10 mouse cellular contexts compared by ENCODE assay signal in the genomic region with DNA sequence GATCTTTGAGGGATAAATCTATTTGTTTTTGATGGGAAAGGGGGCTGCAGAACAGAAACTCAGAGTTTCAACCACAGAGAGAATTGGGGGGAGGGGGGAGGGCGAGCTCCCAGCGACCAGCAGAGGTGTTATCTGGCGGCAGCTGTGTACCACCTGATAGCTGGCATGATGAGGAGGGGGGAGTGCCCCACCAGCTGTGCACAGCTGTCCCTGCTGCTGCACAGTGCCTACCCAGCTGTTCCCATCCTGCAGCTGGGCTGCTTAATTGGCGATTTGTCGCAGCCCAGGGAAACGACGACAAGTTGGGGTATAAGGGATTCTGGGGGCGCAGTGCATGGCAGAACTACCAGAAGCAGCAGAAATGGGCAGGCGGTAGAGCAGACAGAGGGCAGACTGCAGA. TPM values are rescaled to one million over a fixed set of nuclear protein-coding genes. Genes with fewer than 3 reads are reported as not detected.
DNase-seq lines count a peak whose midpoint lies in the region; ATAC-seq and TF ChIP-seq lines count a peak whose summit lies in the region.
"Had no signal": no experiment of that assay in that cellular context is flagged by ENCODE, and none has a peak within 500 bp of the region (broad histone marks: within the 10 kb centered on the region; RNA-seq: fewer than 3 reads in every experiment).

No protein-coding gene starts in this region.

- 0 out of 2 replicates have a peak overlapping the region, but pooled peaks have one; percentile 45 for H3K4me2 ChIP-seq in embryonic facial prominence, embryonic 14.5 days (ENCODE audit: low read depth, low read length)
- H3K4me2 ChIP-seq in limb, embryonic 12.5 days, result peak overlapping the region; percentile 54
- no peak overlapping the region for H3K4me2 ChIP-seq in neural tube, embryonic 14.5 days (ENCODE audit: low read depth, low read length)

- DNase-seq in left cerebral cortex, adult 2 months (ENCODE audit: extremely low spot score in 1 of 2, low spot score in 2 of 2), result no peak
- no peak for DNase-seq in left cerebral cortex, adult 9 months (ENCODE audit: low spot score in 2 of 2)
- DNase-seq in embryonic facial prominence, embryonic 14.5 days (ENCODE audit: low spot score), result no peak
- no peak for DNase-seq in urinary bladder, postnatal 36 days (ENCODE audit: low spot score in 2 of 2)
- DNase-seq in embryo, embryonic 10 days (ENCODE audit: low spot score), result no peak
- DNase-seq in left cerebral cortex, postnatal 14 days (ENCODE audit: low spot score in 2 of 2), result no peak
- DNase-seq: cerebellum, postnatal 14 days; right cerebral cortex, postnatal 14 days had no signal

- peak overlapping the region; percentile 88 for H3K27ac ChIP-seq in left cerebral cortex, adult 2 months
- H3K27ac ChIP-seq in embryonic facial prominence, embryonic 14.5 days (replicated peaks; ENCODE audit: low read depth, low read length), result peak overlapping the region; percentile 98
- H3K27ac ChIP-seq in limb, embryonic 12.5 days, result peak overlapping the region; percentile 99
- H3K27ac ChIP-seq in neural tube, embryonic 14.5 days (ENCODE audit: low read depth, low read length), result peak overlapping the region; percentile 81

- no peak for ATAC-seq in embryonic facial prominence, embryonic 14.5 days (ENCODE audit: low read depth)
- ATAC-seq in limb, embryonic 12.5 days (ENCODE audit: insufficient number of reproducible peaks, insufficient read depth, low FRiP score, low TSS enrichment, low read depth), result no peak
- 0 out of 2 replicates have a peak, but pooled peaks have one; percentile 31 for ATAC-seq in neural tube, embryonic 14.5 days (ENCODE audit: low read depth)

- intact Hi-C loops in left cerebral cortex, adult 2 months (cut with DNase I), result no loop called here
- intact Hi-C loops in left cerebral cortex, postnatal 14 days (cut with DNase I), result no loop called here

- peak overlapping the region; percentile 14; the same call in 1 of the 2 replicates for H3K9ac ChIP-seq in embryonic facial prominence, embryonic 14.5 days (ENCODE audit: low read depth, low read length)
- 0 out of 2 replicates have a peak overlapping the region, but pooled peaks have one; percentile 23 for H3K9ac ChIP-seq in limb, embryonic 12.5 days (replicated peaks)
- no peak overlapping the region for H3K9ac ChIP-seq in neural tube, embryonic 14.5 days (replicated peaks; ENCODE audit: low read depth, low read length)

- H3K4me1 ChIP-seq in embryonic facial prominence, embryonic 14.5 days (ENCODE audit: control insufficient read depth, insufficient read depth, low read length), result peaks cover 49% of the 10 kb centered on the region
- peaks cover 82% of the 10 kb centered on the region for H3K4me1 ChIP-seq in limb, embryonic 12.5 days (replicated peaks)
- H3K4me1 ChIP-seq in neural tube, embryonic 14.5 days (ENCODE audit: control insufficient read depth, insufficient read depth, low read length), result peaks cover 24% of the 10 kb centered on the region

- peaks cover 68% of the 10 kb centered on the region for H3K36me3 ChIP-seq in embryonic facial prominence, embryonic 14.5 days (ENCODE audit: control insufficient read depth, insufficient read depth, low read length)
- H3K36me3 ChIP-seq in limb, embryonic 12.5 days, result peaks cover 68% of the 10 kb centered on the region
- H3K36me3 ChIP-seq in neural tube, embryonic 14.5 days (ENCODE audit: control insufficient read depth, insufficient read depth, low read length), result no peaks in the 10 kb centered on the region

- no peaks in the 10 kb centered on the region for H3K27me3 ChIP-seq in embryonic facial prominence, embryonic 14.5 days (replicated peaks; ENCODE audit: control insufficient read depth, insufficient read depth, low read length)
- H3K27me3 ChIP-seq in limb, embryonic 12.5 days, result peaks cover 5% of the 10 kb centered on the region; the same call in 1 of the 2 replicates
- H3K27me3 ChIP-seq in neural tube, embryonic 14.5 days (ENCODE audit: control insufficient read depth, insufficient read depth, low read length), result no peaks in the 10 kb centered on the region; the same call in 1 of the 2 replicates

- no peak overlapping the region for H3K4me3 ChIP-seq in left cerebral cortex, adult 2 months
- no peak overlapping the region for H3K4me3 ChIP-seq in embryonic facial prominence, embryonic 14.5 days (ENCODE audit: low read depth, low read length)
- peak overlapping the region; percentile 19 for H3K4me3 ChIP-seq in limb, embryonic 12.5 days (replicated peaks)
- no peak overlapping the region for H3K4me3 ChIP-seq in neural tube, embryonic 14.5 days (ENCODE audit: low read depth, low read length)

- TF ChIP-seq CTCF in left cerebral cortex, adult 2 months (IDR thresholded peaks at IDR 0.05), result no peak

- WGBS in embryonic facial prominence, embryonic 14.5 days, result 41% methylated on average over 9 of the region's 9 CpGs
- WGBS in limb, embryonic 12.5 days, result 23% methylated on average over 9 of the region's 9 CpGs
- 36% methylated on average over 9 of the region's 9 CpGs for WGBS in neural tube, embryonic 14.5 days

- no peaks in the 10 kb centered on the region for H3K9me3 ChIP-seq in embryonic facial prominence, embryonic 14.5 days (ENCODE audit: control insufficient read depth, low read length)
- no peaks in the 10 kb centered on the region for H3K9me3 ChIP-seq in limb, embryonic 12.5 days
- no peaks in the 10 kb centered on the region for H3K9me3 ChIP-seq in neural tube, embryonic 14.5 days (ENCODE audit: control insufficient read depth, low read length)

RNA-seq across cellular contexts. Expression of a gene that starts 1.9 kb away (rescaled TPM):
- total RNA-seq in left cerebral cortex, adult 2 months (2021), result not detected
- polyA plus RNA-seq in embryonic facial prominence, embryonic 14.5 days (2014; fragmentation: Nextera tagmentation; extraction: Ambion mirVana), result 2.0 and 2.7 TPM in 2 replicates
- 9.7 and 11.8 TPM in 2 replicates for polyA plus RNA-seq in limb, embryonic 12.5 days (2016; fragmentation: Nextera tagmentation; extraction: Ambion mirVana)
- polyA plus RNA-seq in neural tube, embryonic 14.5 days (2014; fragmentation: Nextera tagmentation; extraction: Ambion mirVana), result 0.76 and 1.8 TPM in 2 replicates
- not detected for total RNA-seq in left cerebral cortex, postnatal 14 days (2021)

RNA-seq across cellular contexts. Expression of a gene that starts 23.4 kb away (rescaled TPM):
- 1 to 10 TPM; 1.6 to 2.6 TPM for total RNA-seq in left cerebral cortex, adult 2 months (2021)
- 5.8 and 6.8 TPM in 2 replicates for polyA plus RNA-seq in embryonic facial prominence, embryonic 14.5 days (2014; fragmentation: Nextera tagmentation; extraction: Ambion mirVana)
- polyA plus RNA-seq in limb, embryonic 12.5 days (2016; fragmentation: Nextera tagmentation; extraction: Ambion mirVana), result 3.7 and 4.7 TPM in 2 replicates
- polyA plus RNA-seq in neural tube, embryonic 14.5 days (2014; fragmentation: Nextera tagmentation; extraction: Ambion mirVana), result 1.3 and 3.6 TPM in 2 replicates
- 1 to 10 TPM; 2.7 to 4.3 TPM for total RNA-seq in left cerebral cortex, postnatal 14 days (2021)

RNA-seq across cellular contexts. Expression of a gene that starts 37.0 kb away (rescaled TPM):
- 10 to 100 TPM; 95.5 to 96.8 TPM for total RNA-seq in left cerebral cortex, adult 2 months (2021)
- 19.7 and 20.1 TPM in 2 replicates for polyA plus RNA-seq in embryonic facial prominence, embryonic 14.5 days (2014; fragmentation: Nextera tagmentation; extraction: Ambion mirVana)
- 16.9 and 21.4 TPM in 2 replicates for polyA plus RNA-seq in limb, embryonic 12.5 days (2016; fragmentation: Nextera tagmentation; extraction: Ambion mirVana)
- 15.3 and 16.6 TPM in 2 replicates for polyA plus RNA-seq in neural tube, embryonic 14.5 days (2014; fragmentation: Nextera tagmentation; extraction: Ambion mirVana)
- total RNA-seq in left cerebral cortex, postnatal 14 days (2021), result 10 to 100 TPM; 90.2 to 91.9 TPM

RNA-seq across cellular contexts. Expression of a gene that starts 38.6 kb away (rescaled TPM):
- total RNA-seq in left cerebral cortex, adult 2 months (2021), result 100 to 1,000 TPM; 108 to 115 TPM
- polyA plus RNA-seq in embryonic facial prominence, embryonic 14.5 days (2014; fragmentation: Nextera tagmentation; extraction: Ambion mirVana), result 55.8 and 73.2 TPM in 2 replicates
- 63.4 and 66.9 TPM in 2 replicates for polyA plus RNA-seq in limb, embryonic 12.5 days (2016; fragmentation: Nextera tagmentation; extraction: Ambion mirVana)
- 59.8 and 70.2 TPM in 2 replicates for polyA plus RNA-seq in neural tube, embryonic 14.5 days (2014; fragmentation: Nextera tagmentation; extraction: Ambion mirVana)
- total RNA-seq in left cerebral cortex, postnatal 14 days (2021), result 10 to 100 TPM; 89.3 to 96.7 TPM
